Mouse (Mus musculus) spleen, adult 2 months (tissue): ENCODE results near the gene Pgap2.

Experiments used
- CTCF ChIP-seq: fragments of 200-500 bp; IDR thresholded peaks from 2 replicates; pipeline ENCODE4 v1.5.1; 2011; ENCODE audit warnings: mild to moderate bottlenecking, inconsistent platforms; ENCODE audit not compliant: insufficient read depth, insufficient read length, insufficient replicate concordance; ENCODE audit errors: extremely low read depth
- POLR2A ChIP-seq: fragments of 200-500 bp; IDR thresholded peaks from 2 replicates; pipeline ENCODE4 v1.6.1; 2011; ENCODE audit warnings: low read depth, low read length, inconsistent platforms

- TF ChIP-seq POLR2A (no peak), CTCF (no peak)
Measured at GRCm38 (mm10) chr7:102223883-102224738, 14.1 kb downstream of the Pgap2 start.
